Mouse (Mus musculus): Measurements from ENCODE around the gene Proser3. TPM values are rescaled to one million over a fixed set of nuclear protein-coding genes. Genes with fewer than 3 reads are reported as not detected.

Proser3 gene
- polyA plus RNA-seq, 1 experiment = 3.8 TPM

GRCm38 (mm10) chr7:30492765-30493164 lies 59.3 kb downstream of the Proser3 start:
- Histone ChIP-seq H3K79me2 (ENCODE audit: control insufficient read depth, insufficient read depth) (no peaks in the 10 kb centered on the region), H3K36me3 (ENCODE audit: control insufficient read depth, insufficient read depth) (no peaks in the 10 kb centered on the region), H3K4me2 (ENCODE audit: low read depth) (no peak overlapping the region), H3K27me3 (ENCODE audit: control insufficient read depth, insufficient read depth, insufficient read length) (peaks cover 24% of the 10 kb centered on the region), H3K4me3 (no peak overlapping the region), H3ac (ENCODE audit: control insufficient read depth, insufficient read length) (no peak overlapping the region)
- TF ChIP-seq USF1 (IDR thresholded peaks at IDR 0.05; ENCODE audit: low read depth) (no peak), REST (IDR thresholded peaks at IDR 0.05; ENCODE audit: insufficient read depth, insufficient read length) (no peak), MYOD1 (IDR thresholded peaks at IDR 0.05; ENCODE audit: control insufficient read depth in 1 of 3, insufficient read length in 2 of 3, low read depth in 2 of 3) (no peak), MAX (IDR thresholded peaks at IDR 0.05; ENCODE audit: low read depth) (no peak), POLR2A (IDR thresholded peaks at IDR 0.05; ENCODE audit: insufficient read length, low read depth) (no peak), CEBPB (IDR thresholded peaks at IDR 0.05; ENCODE audit: insufficient read depth, poor library complexity, severe bottlenecking) (no peak), TCF12 (IDR thresholded peaks at IDR 0.05; ENCODE audit: insufficient read depth, poor library complexity, severe bottlenecking) (no peak), MYOG (IDR thresholded peaks at IDR 0.05; ENCODE audit: control insufficient read depth in 1 of 3, insufficient read depth in 1 of 3, insufficient read length in 2 of 3, low read depth in 2 of 3) (no peak), E2F4 (IDR thresholded peaks at IDR 0.05; ENCODE audit: insufficient read depth) (no peak), POLR2AphosphoS2 (IDR thresholded peaks at IDR 0.05; ENCODE audit: insufficient read length, low read depth) (no peak), SRF (IDR thresholded peaks at IDR 0.05; ENCODE audit: control insufficient read depth, insufficient read length, low read depth) (no peak), TCF3 (IDR thresholded peaks at IDR 0.05; ENCODE audit: insufficient read length, low read depth) (no peak)

GRCm38 (mm10) chr7:30490957-30491307 lies 61.2 kb downstream of the Proser3 start:
- H3ac ChIP-seq (ENCODE audit: control insufficient read depth, insufficient read length) = no peak overlapping the region
- no peak overlapping the region for H3K4me3 ChIP-seq
- H3K79me2 ChIP-seq (ENCODE audit: control insufficient read depth, insufficient read depth) = no peaks in the 10 kb centered on the region
- H3K27me3 ChIP-seq (ENCODE audit: control insufficient read depth, insufficient read depth, insufficient read length) = peaks cover 24% of the 10 kb centered on the region
- TF ChIP-seq MYOD1 (IDR thresholded peaks at IDR 0.05; ENCODE audit: control insufficient read depth in 1 of 3, insufficient read length in 2 of 3, low read depth in 2 of 3) = no peak
- no peak for TF ChIP-seq REST (IDR thresholded peaks at IDR 0.05; ENCODE audit: insufficient read depth, insufficient read length)
- TF ChIP-seq TCF3 (IDR thresholded peaks at IDR 0.05; ENCODE audit: insufficient read length, low read depth) = no peak
- TF ChIP-seq E2F4 (IDR thresholded peaks at IDR 0.05; ENCODE audit: insufficient read depth) = no peak
- TF ChIP-seq MYOG (IDR thresholded peaks at IDR 0.05; ENCODE audit: control insufficient read depth in 1 of 3, insufficient read depth in 1 of 3, insufficient read length in 2 of 3, low read depth in 2 of 3) = no peak
- no peak for TF ChIP-seq CEBPB (IDR thresholded peaks at IDR 0.05; ENCODE audit: insufficient read depth, poor library complexity, severe bottlenecking)
- no peak for TF ChIP-seq TCF12 (IDR thresholded peaks at IDR 0.05; ENCODE audit: insufficient read depth, poor library complexity, severe bottlenecking)
- TF ChIP-seq POLR2A (IDR thresholded peaks at IDR 0.05; ENCODE audit: insufficient read length, low read depth) = no peak
- TF ChIP-seq USF1 (IDR thresholded peaks at IDR 0.05; ENCODE audit: low read depth) = no peak
- no peaks in the 10 kb centered on the region for H3K36me3 ChIP-seq (ENCODE audit: control insufficient read depth, insufficient read depth)
- no peak overlapping the region for H3K4me2 ChIP-seq (ENCODE audit: low read depth)

- Histone ChIP-seq H3K27me3 (ENCODE audit: control insufficient read depth, insufficient read depth, insufficient read length) (peaks cover 24% of the 10 kb centered on the region), H3K36me3 (ENCODE audit: control insufficient read depth, insufficient read depth) (no peaks in the 10 kb centered on the region), H3K4me2 (ENCODE audit: low read depth) (no peak overlapping the region), H3K79me2 (ENCODE audit: control insufficient read depth, insufficient read depth) (no peaks in the 10 kb centered on the region), H3ac (ENCODE audit: control insufficient read depth, insufficient read length) (no peak overlapping the region), H3K4me3 (no peak overlapping the region)
- TF ChIP-seq REST (IDR thresholded peaks at IDR 0.05; ENCODE audit: insufficient read depth, insufficient read length) (no peak), MYOD1 (IDR thresholded peaks at IDR 0.05; ENCODE audit: control insufficient read depth in 1 of 3, insufficient read length in 2 of 3, low read depth in 2 of 3) (no peak), CEBPB (IDR thresholded peaks at IDR 0.05; ENCODE audit: insufficient read depth, poor library complexity, severe bottlenecking) (no peak), E2F4 (IDR thresholded peaks at IDR 0.05; ENCODE audit: insufficient read depth) (no peak), SRF (IDR thresholded peaks at IDR 0.05; ENCODE audit: control insufficient read depth, insufficient read length, low read depth) (no peak), USF1 (IDR thresholded peaks at IDR 0.05; ENCODE audit: low read depth) (no peak), POLR2A (IDR thresholded peaks at IDR 0.05; ENCODE audit: insufficient read length, low read depth) (no peak)
These were observed 61.7 kb downstream of the Proser3 start for GRCm38 (mm10) chr7:30490251-30490956.

Other genes starting within 250 kb of the Proser3 start
- gene Alkbh6, start 243.6 kb downstream of the Proser3 start, polyA plus RNA-seq (2012; fragmentation: generic; extraction: Trizol) = 33.9 TPM
- gene Syne4, start 237.5 kb downstream of the Proser3 start, polyA plus RNA-seq (2012; fragmentation: generic; extraction: Trizol) = 1.2 TPM
- 4.0 TPM for gene E130208F15Rik, start 230.6 kb downstream of the Proser3 start, polyA plus RNA-seq (2012; fragmentation: generic; extraction: Trizol)
- gene Sdhaf1, start 228.4 kb downstream of the Proser3 start, polyA plus RNA-seq (2012; fragmentation: generic; extraction: Trizol) = 13.6 TPM
- 0.66 TPM for gene Lrfn3, start 189.5 kb downstream of the Proser3 start, polyA plus RNA-seq (2012; fragmentation: generic; extraction: Trizol)
- not detected for gene Tyrobp, start 138.5 kb downstream of the Proser3 start, polyA plus RNA-seq (2012; fragmentation: generic; extraction: Trizol)
- gene Hcst, start 132.4 kb downstream of the Proser3 start, polyA plus RNA-seq (2012; fragmentation: generic; extraction: Trizol) = not detected
- gene Nfkbid, start 130.6 kb downstream of the Proser3 start, polyA plus RNA-seq (2012; fragmentation: generic; extraction: Trizol) = 0.07 TPM
- gene Aplp1, start 106.8 kb downstream of the Proser3 start, polyA plus RNA-seq (2012; fragmentation: generic; extraction: Trizol) = 0.26 TPM
- gene Kirrel2, start 94.6 kb downstream of the Proser3 start, polyA plus RNA-seq (2012; fragmentation: generic; extraction: Trizol) = not detected
- 0.43 TPM for gene Nphs1, start 94.0 kb downstream of the Proser3 start, polyA plus RNA-seq (2012; fragmentation: generic; extraction: Trizol)
- gene Prodh2, start 58.7 kb downstream of the Proser3 start, polyA plus RNA-seq (2012; fragmentation: generic; extraction: Trizol) = not detected
- gene Arhgap33, start 17.2 kb downstream of the Proser3 start, polyA plus RNA-seq (2012; fragmentation: generic; extraction: Trizol) = 8.7 TPM
- 27.8 TPM for gene Hspb6, start 121 bp downstream of the Proser3 start, polyA plus RNA-seq (2012; fragmentation: generic; extraction: Trizol)
- 55.3 TPM for gene Lin37, start 7.5 kb upstream of the Proser3 start, polyA plus RNA-seq (2012; fragmentation: generic; extraction: Trizol)
- 72.3 TPM for gene U2af1l4, start 11.0 kb upstream of the Proser3 start, polyA plus RNA-seq (2012; fragmentation: generic; extraction: Trizol)
- 1.0 TPM for gene Gm49396, start 11.0 kb upstream of the Proser3 start, polyA plus RNA-seq (2012; fragmentation: generic; extraction: Trizol)
- 169 TPM for gene Psenen, start 11.3 kb upstream of the Proser3 start, polyA plus RNA-seq (2012; fragmentation: generic; extraction: Trizol)
- gene Igflr1, start 13.1 kb upstream of the Proser3 start, polyA plus RNA-seq (2012; fragmentation: generic; extraction: Trizol) = 0.66 TPM
- 12.9 TPM for gene Kmt2b, start 36.4 kb upstream of the Proser3 start, polyA plus RNA-seq (2012; fragmentation: generic; extraction: Trizol)
- 0.11 TPM for gene Zbtb32, start 46.6 kb upstream of the Proser3 start, polyA plus RNA-seq (2012; fragmentation: generic; extraction: Trizol)
- gene Upk1a, start 60.5 kb upstream of the Proser3 start, polyA plus RNA-seq (2012; fragmentation: generic; extraction: Trizol) = 0.59 TPM
- gene Cox6b1, start 73.9 kb upstream of the Proser3 start, polyA plus RNA-seq (2012; fragmentation: generic; extraction: Trizol) = 1,108 TPM
- gene Etv2, start 83.6 kb upstream of the Proser3 start, polyA plus RNA-seq (2012; fragmentation: generic; extraction: Trizol) = not detected
- gene Rbm42, start 98.0 kb upstream of the Proser3 start, polyA plus RNA-seq (2012; fragmentation: generic; extraction: Trizol) = 124 TPM
- 8.4 TPM for gene Haus5, start 112.7 kb upstream of the Proser3 start, polyA plus RNA-seq (2012; fragmentation: generic; extraction: Trizol)
- not detected for gene Pmis2, start 119.3 kb upstream of the Proser3 start, polyA plus RNA-seq (2012; fragmentation: generic; extraction: Trizol)
- not detected for gene 2200002J24Rik, start 146.6 kb upstream of the Proser3 start, polyA plus RNA-seq (2012; fragmentation: generic; extraction: Trizol)
- gene Atp4a, start 159.9 kb upstream of the Proser3 start, polyA plus RNA-seq (2012; fragmentation: generic; extraction: Trizol) = not detected
- gene Tmem147, start 177.2 kb upstream of the Proser3 start, polyA plus RNA-seq (2012; fragmentation: generic; extraction: Trizol) = 241 TPM
- 0.05 TPM for gene Gapdhs, start 191.4 kb upstream of the Proser3 start, polyA plus RNA-seq (2012; fragmentation: generic; extraction: Trizol)
- gene Sbsn, start 199.2 kb upstream of the Proser3 start, polyA plus RNA-seq (2012; fragmentation: generic; extraction: Trizol) = 0.79 TPM
- gene Dmkn, start 211.5 kb upstream of the Proser3 start, polyA plus RNA-seq (2012; fragmentation: generic; extraction: Trizol) = not detected
- not detected for gene Krtdap, start 235.6 kb upstream of the Proser3 start, polyA plus RNA-seq (2012; fragmentation: generic; extraction: Trizol)

All from myocyte (in vitro differentiated cells).